Mouse (Mus musculus) spleen, postnatal 10 days (tissue): ENCODE results near the gene Lipe.
"Not testable (repeated sequence)": the region's sequence is repeated elsewhere in the genome, so short reads cannot be mapped to it uniquely, and the experiment has no call there.

Experiments
- DNase-seq, 2 experiments: peaks; one replicate each; pipeline ENCODE4 v3.0.0; 2021 to 2022; ENCODE audit warnings: low spot score in 2 of 2

The Lipe gene

GRCm38 (mm10) chr7:25398610-25399009 is at the start of gene Lipe:
Lipe (minus strand) TSS chr7:25398710.
- no peak for DNase-seq

- DNase-seq: no peak
Observed at GRCm38 (mm10) chr7:25440816-25441153, 42.3 kb upstream of the Lipe start.

- no peak for DNase-seq
Observed at GRCm38 (mm10) chr7:25439978-25440815, 41.7 kb upstream of the Lipe start.

- DNase-seq: no peak
Observed at GRCm38 (mm10) chr7:25439124-25439822, 40.8 kb upstream of the Lipe start.

GRCm38 (mm10) chr7:25436704-25437103 is 38.2 kb upstream of the Lipe start:
- no peak for DNase-seq

GRCm38 (mm10) chr7:25436226-25436625 is 37.7 kb upstream of the Lipe start:
- DNase-seq: no peak

- peak; percentile 24 to 26 for DNase-seq
Observed at GRCm38 (mm10) chr7:25435546-25435851, 37.0 kb upstream of the Lipe start.

GRCm38 (mm10) chr7:25434654-25435545 is 36.4 kb upstream of the Lipe start:
- DNase-seq: no peak

GRCm38 (mm10) chr7:25433781-25434560 is 35.5 kb upstream of the Lipe start:
- no peak for DNase-seq

- peak in 1 of 2 experiments; percentile 41 for DNase-seq
Observed at GRCm38 (mm10) chr7:25433007-25433541, 34.6 kb upstream of the Lipe start.

GRCm38 (mm10) chr7:25432381-25432780 is 33.9 kb upstream of the Lipe start:
- no peak for DNase-seq

GRCm38 (mm10) chr7:25429886-25430784 is 31.6 kb upstream of the Lipe start:
- DNase-seq: no peak

GRCm38 (mm10) chr7:25428321-25428720 is 29.8 kb upstream of the Lipe start:
- DNase-seq: no peak

- no peak for DNase-seq
Observed at GRCm38 (mm10) chr7:25427144-25427543, 28.6 kb upstream of the Lipe start.

- DNase-seq: not testable (repeated sequence)
Observed at GRCm38 (mm10) chr7:25426380-25426779, 27.9 kb upstream of the Lipe start.

- DNase-seq: peak; percentile 75 to 87
Observed at GRCm38 (mm10) chr7:25424429-25424828, 25.9 kb upstream of the Lipe start.

GRCm38 (mm10) chr7:25422286-25422841 is 23.9 kb upstream of the Lipe start:
- DNase-seq: no peak

GRCm38 (mm10) chr7:25419943-25420342 is 21.4 kb upstream of the Lipe start:
- no peak for DNase-seq

GRCm38 (mm10) chr7:25419536-25419935 is 21.0 kb upstream of the Lipe start:
- no peak for DNase-seq

GRCm38 (mm10) chr7:25417597-25417996 is 19.1 kb upstream of the Lipe start:
- DNase-seq: peak in 1 of 2 experiments; percentile 63
